Mouse (Mus musculus): ENCODE results near the gene Aldh1a3.

DNA sequence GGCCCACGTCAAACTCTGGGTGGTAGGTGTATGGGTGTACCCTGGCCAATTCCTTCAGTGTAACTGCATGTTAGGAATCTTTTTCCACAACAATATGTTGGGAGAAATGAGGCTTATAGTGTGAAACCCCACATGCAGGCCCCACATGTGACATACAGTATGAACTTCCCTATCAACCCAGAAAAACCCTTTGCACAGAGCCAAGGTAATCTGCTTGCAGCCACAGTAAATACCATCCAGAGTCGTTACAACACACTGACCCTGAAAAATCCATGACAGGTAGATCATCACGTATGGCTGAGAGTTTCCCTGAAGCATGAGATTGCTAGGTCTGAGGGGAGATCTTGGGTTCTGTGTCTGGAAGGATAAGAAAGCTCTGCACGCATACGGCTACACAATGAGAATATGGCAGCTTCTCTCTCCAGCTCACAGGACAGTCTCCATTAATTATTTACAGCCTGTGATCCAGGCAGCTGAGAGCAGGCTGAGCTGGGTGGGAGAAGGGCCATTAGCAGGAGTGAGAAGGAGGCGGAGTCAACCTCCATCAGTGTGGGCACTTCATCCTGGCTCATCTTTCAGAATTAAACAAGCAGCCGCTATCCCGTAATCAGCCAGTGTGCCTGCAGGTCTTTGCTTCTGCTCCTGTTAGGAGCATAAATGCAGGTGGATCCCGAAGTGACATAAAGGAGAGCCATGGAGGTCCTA, 80.2 kb downstream of the Aldh1a3 start:
- TF ChIP-seq EP300 (IDR thresholded peaks at IDR 0.05) (no peak), CTCF (IDR thresholded peaks at IDR 0.05) (no peak)

Measured in lung, postnatal 0 days (tissue).